Mouse (Mus musculus) urinary bladder, postnatal 36 days (tissue): ENCODE measurements at regions not wholly inside any gene's neighbourhood (a gene's known extent, or its start where the extent isn't known, plus 50 kb on each side); places are given as distances from the start of the nearest gene placed in this dataset.

ENCODE experiments used
- DNase-seq, 2 experiments: peaks; one replicate each; pipeline ENCODE4 v3.0.0; 2022; ENCODE audit warnings: low spot score in 2 of 2, mixed read lengths in 1 of 2

GRCm38 (mm10) chr13:59393231-59393938, 191.6 kb downstream of the Agtpbp1 start:
- no peak for DNase-seq

DNA sequence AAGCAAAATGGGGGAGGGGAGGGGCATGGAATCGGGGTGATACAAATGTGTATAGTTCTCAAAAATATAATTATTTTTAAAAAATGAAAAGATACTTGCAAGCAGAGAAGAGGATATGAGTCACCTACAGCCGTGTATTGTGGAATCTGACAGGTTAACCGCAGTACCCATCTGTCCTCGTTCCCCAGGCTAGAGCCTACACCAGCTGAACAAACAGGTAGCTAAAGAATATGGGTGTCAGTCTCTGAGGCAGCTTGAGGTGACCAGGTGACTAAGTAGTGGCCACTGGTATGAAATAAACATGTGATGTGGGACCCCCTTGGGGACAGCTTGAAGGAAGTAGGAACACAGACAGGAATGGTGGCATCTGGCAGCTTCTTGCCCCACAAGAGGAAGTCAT, 192.2 kb downstream of the Agtpbp1 start:
- DNase-seq = peak in 1 of 2 experiments; percentile 1

GRCm38 (mm10) chr13:59387627-59388325, 197.3 kb downstream of the Agtpbp1 start:
- no peak for DNase-seq

- DNase-seq = no peak
Measured at GRCm38 (mm10) chr13:59386935-59387540, 198.0 kb downstream of the Agtpbp1 start.

DNA sequence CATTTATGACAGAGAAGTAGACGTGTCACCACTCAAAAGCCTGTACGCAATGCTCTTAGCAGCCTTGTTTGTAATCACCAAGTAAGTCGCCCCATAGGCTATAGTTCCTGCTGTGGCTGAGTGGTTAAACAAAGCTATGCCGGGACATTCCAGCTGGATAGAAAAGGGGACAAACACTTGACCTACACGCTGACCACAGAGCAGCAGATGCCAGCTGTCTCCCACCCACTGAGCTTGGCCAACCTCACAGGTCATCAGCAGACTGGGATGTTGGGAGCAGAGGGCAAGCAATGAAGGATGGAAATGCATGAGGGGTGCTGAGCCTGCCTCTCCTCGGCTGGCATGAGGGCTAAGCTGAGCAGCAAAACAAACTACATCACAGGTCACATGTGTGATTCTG, 199.2 kb downstream of the Agtpbp1 start:
- no peak for DNase-seq

DNA sequence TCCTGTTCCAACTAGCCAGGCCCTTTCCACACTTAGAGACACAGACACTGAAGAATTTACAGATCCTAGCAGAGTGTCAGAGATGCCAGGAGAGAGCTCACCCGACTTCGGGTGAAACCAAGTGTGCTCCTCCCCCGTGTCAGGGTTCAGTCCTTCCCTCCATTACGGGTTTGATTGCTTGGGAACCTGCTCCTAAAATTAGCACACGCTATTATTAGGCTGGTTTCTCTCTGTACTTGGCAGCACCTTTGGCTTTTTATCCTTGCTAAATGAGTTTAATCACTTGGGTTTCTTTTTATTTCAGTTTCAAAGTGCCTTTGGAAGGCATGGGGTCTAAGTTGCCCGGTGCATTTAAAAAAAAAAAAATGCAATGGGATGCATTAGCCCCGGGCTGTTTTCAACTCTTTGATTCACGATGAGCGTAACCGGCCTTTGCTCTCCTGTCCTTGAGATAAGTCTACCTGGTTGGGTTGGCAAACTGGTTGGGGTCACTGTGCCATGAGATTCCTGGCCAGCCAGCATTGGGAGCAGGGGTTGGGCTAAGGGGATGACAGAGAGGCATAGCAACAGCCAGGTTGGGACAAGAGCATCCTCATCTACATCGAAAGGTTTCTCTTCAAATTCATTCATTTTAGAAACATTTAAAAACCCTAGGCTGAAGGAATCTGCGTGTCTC, 214.7 kb downstream of the Agtpbp1 start:
- DNase-seq = no peak

- no peak for DNase-seq
Measured at GRCm38 (mm10) chr13:59368550-59369449, 216.2 kb downstream of the Agtpbp1 start.

- DNase-seq = peak; percentile 8 to 61
Measured at GRCm38 (mm10) chr13:59365460-59365859, 219.6 kb downstream of the Agtpbp1 start.

GRCm38 (mm10) chr13:59363428-59363827, 221.6 kb downstream of the Agtpbp1 start:
- no peak for DNase-seq

- DNase-seq = no peak
Measured at GRCm38 (mm10) chr13:59361323-59361722, 223.7 kb downstream of the Agtpbp1 start.

GRCm38 (mm10) chr13:59360026-59360425, 225.0 kb downstream of the Agtpbp1 start:
- DNase-seq = no peak

DNA sequence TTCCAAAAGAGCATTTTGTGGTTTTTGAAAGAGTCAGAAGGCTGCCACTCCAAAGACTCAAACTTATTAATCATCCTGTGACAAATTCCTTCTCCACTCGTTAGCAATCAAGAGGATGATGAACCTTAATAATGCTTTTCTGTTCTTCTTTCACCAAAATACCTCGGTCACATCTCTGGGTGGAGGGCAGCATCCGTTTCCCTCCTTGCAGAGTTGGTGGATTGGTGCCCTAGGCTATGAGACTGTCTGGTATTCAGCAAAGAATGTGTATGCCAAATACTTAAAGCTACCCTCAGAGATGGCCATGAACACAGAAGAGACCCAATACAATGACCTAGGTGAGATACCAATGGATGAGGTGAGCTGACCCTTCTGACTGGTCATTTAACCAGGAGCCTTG, 226.6 kb downstream of the Agtpbp1 start:
- no peak for DNase-seq

DNA sequence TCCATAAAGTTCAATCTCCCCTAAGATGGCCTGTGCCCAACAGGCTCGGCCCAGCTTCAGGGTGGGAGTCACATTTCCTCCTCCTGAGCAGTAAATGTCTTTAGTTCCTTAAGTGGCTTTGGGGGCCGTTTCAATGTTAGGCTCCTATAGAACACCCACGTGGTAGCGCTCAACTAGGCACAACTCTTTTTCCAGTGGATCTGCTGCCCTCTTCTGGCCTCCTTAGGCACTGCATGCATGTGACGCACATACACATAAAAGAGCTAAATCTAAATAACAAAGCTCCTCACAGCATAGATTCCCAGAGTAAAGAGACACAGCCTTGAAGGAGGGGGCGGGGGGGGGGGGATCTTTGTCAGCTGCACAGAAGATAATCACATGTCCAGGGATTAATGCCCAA, 233.6 kb downstream of the Agtpbp1 start:
- no peak for DNase-seq

- DNase-seq = no peak
Measured at GRCm38 (mm10) chr13:59350613-59351150, 234.3 kb downstream of the Agtpbp1 start.

DNA sequence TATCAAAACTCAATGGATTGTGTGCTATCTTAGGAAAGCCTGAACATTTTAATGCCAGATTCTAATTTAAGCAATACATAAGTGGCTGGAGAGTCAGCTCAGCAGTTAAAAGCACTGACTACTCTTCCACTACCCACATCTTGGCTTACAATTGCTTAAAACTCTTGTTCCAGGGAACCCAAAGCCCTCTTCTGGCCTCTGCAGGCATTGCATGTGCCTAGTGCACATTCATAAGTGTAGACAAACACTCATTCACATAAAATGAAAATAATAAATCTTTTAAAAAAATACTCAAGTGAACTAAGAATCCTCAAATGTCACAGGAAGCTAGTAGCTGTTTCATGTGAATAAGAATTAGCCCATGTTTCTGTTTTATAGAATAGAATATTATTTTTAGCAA, 236.5 kb downstream of the Agtpbp1 start:
- no peak for DNase-seq

DNA sequence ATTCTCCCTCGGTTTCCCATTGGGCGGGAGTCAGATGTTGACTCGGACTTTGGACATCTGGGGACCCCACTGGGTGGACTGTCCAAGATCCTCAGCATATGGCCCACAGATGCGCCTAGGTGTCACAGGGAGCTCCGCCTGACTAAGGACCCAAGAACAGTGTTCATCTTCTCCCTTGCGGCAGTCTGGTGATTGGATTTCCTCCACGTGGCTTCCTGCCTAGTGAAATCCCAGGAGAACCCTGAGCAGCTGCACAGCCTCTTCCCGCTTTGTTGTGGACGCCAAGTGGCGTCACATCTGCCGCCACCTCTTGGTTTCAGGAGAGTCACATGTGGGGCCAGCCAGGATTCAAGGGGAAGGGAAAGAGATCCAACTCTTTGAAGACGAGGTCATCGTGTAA, 243.2 kb downstream of the Agtpbp1 start:
- peak in 1 of 2 experiments; percentile 51 for DNase-seq

GRCm38 (mm10) chr13:59338436-59338835, 246.6 kb downstream of the Agtpbp1 start:
- DNase-seq = no peak

DNA sequence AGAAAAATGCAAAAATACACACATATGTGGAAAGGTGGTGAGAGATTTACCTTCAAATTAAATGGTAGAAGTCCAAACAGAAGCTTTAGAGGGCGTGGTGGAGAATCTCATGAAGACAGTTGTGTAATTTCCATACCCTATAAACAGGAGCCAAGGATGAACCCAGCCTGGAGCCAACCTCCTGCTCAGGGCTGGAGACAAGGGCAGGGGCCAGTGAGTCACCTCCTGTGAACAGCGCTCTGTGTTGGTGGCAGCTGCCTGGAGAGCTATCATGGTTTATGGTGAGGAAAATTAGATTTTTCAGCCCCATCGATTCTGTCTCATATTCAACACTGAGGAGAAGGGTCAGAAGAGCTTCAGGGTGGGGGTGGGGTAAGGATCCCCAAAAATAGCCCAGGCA, 261.1 kb downstream of the Agtpbp1 start:
- no peak for DNase-seq

DNA sequence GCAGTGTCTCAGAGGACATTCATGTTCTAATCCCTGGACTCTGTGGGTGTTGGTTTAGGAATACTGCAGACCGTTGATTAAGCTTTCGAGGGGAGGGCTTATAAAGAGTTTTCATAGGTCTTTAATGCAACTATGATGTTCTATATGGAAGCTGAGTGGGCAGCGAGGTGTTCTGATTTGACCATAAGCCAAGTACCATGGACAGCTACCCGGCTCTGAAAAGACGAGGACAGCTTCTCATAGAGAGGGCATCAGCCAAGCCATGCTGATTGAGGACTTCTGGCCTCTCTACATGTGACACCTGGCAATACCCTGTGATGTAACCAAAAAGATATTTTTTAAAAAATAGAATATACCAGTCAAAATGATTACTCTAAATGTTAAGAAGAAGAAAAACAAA, 261.6 kb downstream of the Agtpbp1 start:
- no peak for DNase-seq

DNA sequence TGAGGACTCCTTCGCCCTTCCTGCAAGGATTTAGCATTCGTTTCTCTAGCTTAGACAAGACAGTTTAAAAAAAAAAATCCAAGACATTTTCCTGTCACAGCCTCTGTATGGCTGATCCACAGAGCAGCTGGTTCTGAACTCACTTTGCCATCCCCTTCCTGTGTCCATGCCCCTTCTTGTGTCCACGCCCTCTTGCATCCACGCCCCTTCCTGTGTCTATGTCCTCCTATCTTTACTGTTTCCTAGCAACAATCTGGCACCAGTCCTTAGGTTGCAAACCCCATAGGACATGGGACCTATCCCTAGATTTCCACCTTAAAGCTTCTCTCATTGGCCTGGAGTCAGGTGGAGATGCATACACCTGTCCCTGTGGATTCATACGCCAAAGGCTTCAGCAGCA, 264.8 kb downstream of the Agtpbp1 start:
- DNase-seq = no peak

GRCm38 (mm10) chr13:59317458-59318005, 267.5 kb downstream of the Agtpbp1 start:
- no peak for DNase-seq
